Mouse (Mus musculus): ENCODE measurements around the gene Slc12a6.
A peak's percentile ranks its signal among the peaks of the same experiment; 100 is the strongest.
"Not testable (repeated sequence)": the region's sequence is repeated elsewhere in the genome, so short reads cannot be mapped to it uniquely, and the experiment has no call there.

Gene Slc12a6

GRCm38 (mm10) chr2:112282846-112283245, 17.2 kb downstream of the Slc12a6 start:
- DNase-seq (ENCODE audit: low read depth, low spot score) = no peak
- H3K27me3 ChIP-seq (ENCODE audit: control insufficient read depth, insufficient read depth, low read length, poor library complexity, severe bottlenecking) = no peaks in the 10 kb centered on the region

DNA sequence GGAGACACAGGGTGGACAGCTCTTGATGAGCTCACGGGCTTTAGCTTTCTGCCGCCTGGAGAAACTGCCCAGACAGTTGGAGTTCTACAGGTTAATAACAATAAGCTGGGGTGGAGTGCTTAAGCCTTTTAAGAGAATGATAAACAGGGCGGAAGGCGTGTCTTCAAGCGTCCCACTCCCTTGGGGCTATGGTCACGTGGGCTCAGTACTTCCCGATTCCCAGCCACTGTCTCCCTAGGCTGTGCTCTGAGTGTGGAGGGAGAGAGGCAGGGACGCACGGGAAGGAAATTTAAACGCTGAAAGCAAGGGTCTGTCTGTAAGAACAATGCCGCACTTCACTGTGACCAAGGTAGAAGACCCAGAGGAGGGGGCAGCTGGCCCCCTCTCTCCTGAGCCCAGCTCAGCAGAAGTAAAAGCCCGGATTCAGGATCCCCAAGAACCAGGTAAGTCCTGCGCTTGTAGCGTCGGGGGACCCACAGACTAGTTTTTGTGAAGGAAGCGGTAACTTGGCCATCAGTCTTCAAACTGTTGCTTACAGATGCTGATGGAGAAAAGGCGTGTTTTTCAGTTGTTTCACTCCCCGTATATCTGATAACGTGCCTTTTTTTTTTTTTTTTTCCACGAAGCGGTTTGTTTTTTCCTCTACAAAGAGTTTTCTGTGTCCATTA, 18.9 kb downstream of the Slc12a6 start:
- H3K36me3 ChIP-seq (ENCODE audit: control insufficient read depth, insufficient read depth, low read length, poor library complexity, severe bottlenecking) = no peaks in the 10 kb centered on the region
- H3K27me3 ChIP-seq (ENCODE audit: control insufficient read depth, insufficient read depth, low read length, poor library complexity, severe bottlenecking) = no peaks in the 10 kb centered on the region
- DNase-seq (ENCODE audit: low read depth, low spot score) = peak; percentile 27

More at GRCm38 (mm10) chr2:112282846-112283245, 17.2 kb downstream of the Slc12a6 start:
- H3K36me3 ChIP-seq (ENCODE audit: control insufficient read depth, insufficient read depth, low read length, poor library complexity, severe bottlenecking) = no peaks in the 10 kb centered on the region

GRCm38 (mm10) chr2:112285031-112285390, 19.4 kb downstream of the Slc12a6 start:
- DNase-seq (ENCODE audit: low read depth, low spot score) = no peak
- no peaks in the 10 kb centered on the region for H3K27me3 ChIP-seq (ENCODE audit: control insufficient read depth, insufficient read depth, low read length, poor library complexity, severe bottlenecking)
- no peaks in the 10 kb centered on the region for H3K36me3 ChIP-seq (ENCODE audit: control insufficient read depth, insufficient read depth, low read length, poor library complexity, severe bottlenecking)

- not testable (repeated sequence) for DNase-seq (ENCODE audit: low read depth, low spot score); H3K36me3 ChIP-seq (ENCODE audit: control insufficient read depth, insufficient read depth, low read length, poor library complexity, severe bottlenecking); H3K27me3 ChIP-seq (ENCODE audit: control insufficient read depth, insufficient read depth, low read length, poor library complexity, severe bottlenecking)
These were observed 20.4 kb downstream of the Slc12a6 start for GRCm38 (mm10) chr2:112286062-112286461.

DNA sequence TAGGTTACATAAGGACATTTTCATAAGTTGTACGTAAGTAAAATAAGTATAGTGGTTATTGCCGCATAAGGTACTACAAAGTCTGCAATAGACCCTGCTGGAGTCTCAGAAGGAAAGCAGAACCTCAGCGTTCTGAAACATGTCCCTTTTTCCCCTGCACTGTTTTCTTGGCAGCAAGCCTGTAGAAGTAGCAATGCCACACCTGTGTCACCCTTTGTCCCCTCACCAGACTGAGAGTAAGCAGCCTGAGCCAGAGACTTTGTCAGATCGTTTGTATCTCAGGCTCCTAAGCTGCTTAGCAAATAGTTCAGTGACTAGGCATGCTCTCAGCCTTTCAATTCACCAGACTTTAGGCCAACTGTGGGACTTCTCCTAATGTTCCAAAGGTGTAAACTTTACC, 21.4 kb downstream of the Slc12a6 start:
- Histone ChIP-seq H3K27me3 (ENCODE audit: control insufficient read depth, insufficient read depth, low read length, poor library complexity, severe bottlenecking) (no peaks in the 10 kb centered on the region), H3K36me3 (ENCODE audit: control insufficient read depth, insufficient read depth, low read length, poor library complexity, severe bottlenecking) (no peaks in the 10 kb centered on the region)
- no peak for DNase-seq (ENCODE audit: low read depth, low spot score)

DNA sequence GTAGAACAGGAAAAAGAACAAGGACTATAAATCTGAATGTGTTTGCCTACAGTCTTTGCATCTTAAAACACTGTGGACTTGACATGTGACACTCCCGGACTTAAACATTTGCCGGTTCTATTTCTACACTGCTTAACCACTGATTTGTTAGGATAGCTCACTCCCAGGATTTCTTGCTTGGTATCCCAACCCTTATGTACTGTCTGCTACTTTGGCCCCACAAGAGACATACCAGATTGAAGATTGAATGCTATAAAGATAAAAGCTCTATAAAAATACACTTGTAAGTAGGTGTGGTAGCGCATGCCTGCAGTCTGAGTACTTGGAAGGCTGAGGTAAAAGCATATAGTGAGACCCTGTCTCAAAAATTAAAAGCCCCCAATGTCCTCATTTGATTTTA, 23.9 kb downstream of the Slc12a6 start:
- 0 out of 2 replicates have a peak, but pooled peaks cover 1% of the 10 kb centered on the region for H3K36me3 ChIP-seq (ENCODE audit: control insufficient read depth, insufficient read depth, low read length, poor library complexity, severe bottlenecking)
- H3K27me3 ChIP-seq (ENCODE audit: control insufficient read depth, insufficient read depth, low read length, poor library complexity, severe bottlenecking) = no peaks in the 10 kb centered on the region
- no peak for DNase-seq (ENCODE audit: low read depth, low spot score)

DNA sequence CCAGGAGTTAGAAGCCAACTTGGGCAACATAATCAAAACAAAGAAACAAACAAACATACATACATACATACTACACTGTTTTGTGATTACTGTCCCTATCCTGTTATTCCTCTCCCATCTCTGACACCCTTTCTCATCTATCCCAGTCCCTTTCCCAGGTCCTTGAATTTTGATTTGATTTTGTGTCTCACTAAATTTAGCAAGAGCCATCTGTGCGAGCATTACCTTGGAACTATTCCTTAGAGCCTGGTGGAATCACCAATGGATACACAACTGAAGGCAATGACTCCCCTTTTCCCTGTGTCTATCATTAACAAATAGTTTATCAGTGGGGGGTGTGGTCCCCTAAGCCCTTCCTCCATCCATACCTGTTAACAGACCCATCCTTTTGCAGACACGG, 27.2 kb downstream of the Slc12a6 start:
- no peak for DNase-seq (ENCODE audit: low read depth, low spot score)

DNA sequence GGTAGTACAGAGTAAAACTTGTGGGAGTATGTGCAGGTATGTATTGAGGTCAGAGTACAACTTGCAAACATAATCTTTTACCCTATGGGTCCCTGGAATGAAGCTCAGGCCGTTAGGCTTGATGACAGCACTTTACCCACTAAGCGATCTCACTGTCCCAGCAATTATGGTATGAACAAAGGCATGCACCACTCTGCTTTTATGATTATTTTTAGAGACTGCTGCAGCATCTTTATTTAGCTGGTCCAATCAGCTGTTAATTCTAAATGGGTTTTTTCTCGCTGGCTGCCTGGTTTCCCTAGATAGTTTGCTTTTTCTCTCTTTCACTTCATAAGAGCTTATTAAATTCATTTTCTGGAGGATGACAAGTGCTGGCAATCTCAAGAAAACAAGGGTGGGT, 30.6 kb downstream of the Slc12a6 start:
- Histone ChIP-seq H3K36me3 (ENCODE audit: control insufficient read depth, insufficient read depth, low read length, poor library complexity, severe bottlenecking) (peaks cover 5% of the 10 kb centered on the region; the same call in 1 of the 2 replicates), H3K27me3 (ENCODE audit: control insufficient read depth, insufficient read depth, low read length, poor library complexity, severe bottlenecking) (no peaks in the 10 kb centered on the region)
- no peak for DNase-seq (ENCODE audit: low read depth, low spot score)

More for the DNA sequence above, 27.2 kb downstream of the Slc12a6 start:
- Histone ChIP-seq H3K27me3 (ENCODE audit: control insufficient read depth, insufficient read depth, low read length, poor library complexity, severe bottlenecking) (no peaks in the 10 kb centered on the region), H3K36me3 (ENCODE audit: control insufficient read depth, insufficient read depth, low read length, poor library complexity, severe bottlenecking) (peaks cover 5% of the 10 kb centered on the region; the same call in 1 of the 2 replicates)

- Histone ChIP-seq H3K36me3 (ENCODE audit: control insufficient read depth, insufficient read depth, low read length, poor library complexity, severe bottlenecking) (peaks cover 5% of the 10 kb centered on the region; the same call in 1 of the 2 replicates), H3K27me3 (ENCODE audit: control insufficient read depth, insufficient read depth, low read length, poor library complexity, severe bottlenecking) (no peaks in the 10 kb centered on the region)
- DNase-seq (ENCODE audit: low read depth, low spot score) = no peak
These were observed 32.6 kb downstream of the Slc12a6 start for GRCm38 (mm10) chr2:112298221-112298620.

DNA sequence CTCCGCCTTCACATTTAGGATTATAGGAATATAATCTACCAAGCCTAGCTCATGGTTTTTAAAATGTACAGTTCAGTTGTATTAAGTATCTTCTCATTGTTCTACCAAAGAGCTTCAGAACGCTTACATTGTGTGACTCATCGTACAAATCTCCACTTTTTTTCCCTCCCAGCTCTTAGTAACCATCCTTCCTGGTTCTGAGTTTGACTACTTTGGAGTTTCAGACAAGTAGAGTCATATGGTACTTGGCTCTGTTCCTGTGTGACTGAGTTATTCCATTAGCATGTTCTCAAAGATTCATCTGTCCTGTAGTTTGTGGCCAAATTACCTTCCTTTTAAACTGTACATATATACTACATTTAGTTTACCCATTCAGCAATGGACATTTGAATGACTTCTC, 43.0 kb downstream of the Slc12a6 start:
- no peak for DNase-seq (ENCODE audit: low read depth, low spot score)
- Histone ChIP-seq H3K27me3 (ENCODE audit: control insufficient read depth, insufficient read depth, low read length, poor library complexity, severe bottlenecking) (no peaks in the 10 kb centered on the region), H3K36me3 (ENCODE audit: control insufficient read depth, insufficient read depth, low read length, poor library complexity, severe bottlenecking) (0 out of 2 replicates have a peak, but pooled peaks cover 3% of the 10 kb centered on the region)

GRCm38 (mm10) chr2:112309161-112309600, 43.6 kb downstream of the Slc12a6 start:
- DNase-seq (ENCODE audit: low read depth, low spot score) = no peak
- Histone ChIP-seq H3K36me3 (ENCODE audit: control insufficient read depth, insufficient read depth, low read length, poor library complexity, severe bottlenecking) (0 out of 2 replicates have a peak, but pooled peaks cover 3% of the 10 kb centered on the region), H3K27me3 (ENCODE audit: control insufficient read depth, insufficient read depth, low read length, poor library complexity, severe bottlenecking) (no peaks in the 10 kb centered on the region)

DNA sequence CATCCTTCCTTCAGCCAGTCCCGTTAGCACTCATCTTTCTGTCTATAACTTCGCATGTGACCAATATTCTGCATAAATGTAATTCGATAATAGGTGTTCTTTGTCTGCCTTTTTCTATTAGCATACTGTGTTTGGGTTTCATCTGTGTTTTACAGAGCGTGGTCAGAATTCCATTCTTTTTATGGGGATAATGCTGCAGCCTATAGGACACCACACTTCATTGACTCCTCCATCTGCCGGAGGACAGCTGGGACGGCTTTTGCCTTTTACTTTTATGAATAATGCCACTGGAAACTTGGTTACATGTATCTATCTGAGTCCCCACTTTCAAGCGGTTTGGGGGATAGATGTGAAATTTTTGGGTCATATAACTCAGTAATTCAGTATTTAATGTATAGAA, 50.0 kb downstream of the Slc12a6 start:
- no peaks in the 10 kb centered on the region for H3K27me3 ChIP-seq (ENCODE audit: control insufficient read depth, insufficient read depth, low read length, poor library complexity, severe bottlenecking)
- no peak for DNase-seq (ENCODE audit: low read depth, low spot score)
- peaks cover 3% of the 10 kb centered on the region; the same call in 1 of the 2 replicates for H3K36me3 ChIP-seq (ENCODE audit: control insufficient read depth, insufficient read depth, low read length, poor library complexity, severe bottlenecking)

DNA sequence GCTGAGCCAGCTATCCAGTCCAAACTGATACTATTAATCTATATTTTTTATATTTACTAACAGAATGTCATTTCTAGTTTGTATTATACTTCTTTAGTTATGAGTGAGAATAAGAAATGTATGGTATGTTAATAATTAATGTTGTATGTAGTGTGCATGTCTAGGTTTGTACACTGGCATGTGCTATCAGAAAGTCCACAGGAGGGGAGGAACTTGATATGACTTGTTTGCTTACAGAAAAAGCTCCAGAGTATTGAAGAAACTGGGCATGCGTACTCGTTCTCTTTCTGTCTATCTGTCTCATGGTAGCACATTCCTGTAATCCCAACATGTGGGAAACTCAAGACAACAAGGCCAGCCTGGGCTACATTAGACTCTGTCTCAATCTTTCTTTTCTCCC, 52.6 kb downstream of the Slc12a6 start:
- no peak for DNase-seq (ENCODE audit: low read depth, low spot score)
- Histone ChIP-seq H3K36me3 (ENCODE audit: control insufficient read depth, insufficient read depth, low read length, poor library complexity, severe bottlenecking) (peaks cover 3% of the 10 kb centered on the region; the same call in 1 of the 2 replicates), H3K27me3 (ENCODE audit: control insufficient read depth, insufficient read depth, low read length, poor library complexity, severe bottlenecking) (no peaks in the 10 kb centered on the region)

DNA sequence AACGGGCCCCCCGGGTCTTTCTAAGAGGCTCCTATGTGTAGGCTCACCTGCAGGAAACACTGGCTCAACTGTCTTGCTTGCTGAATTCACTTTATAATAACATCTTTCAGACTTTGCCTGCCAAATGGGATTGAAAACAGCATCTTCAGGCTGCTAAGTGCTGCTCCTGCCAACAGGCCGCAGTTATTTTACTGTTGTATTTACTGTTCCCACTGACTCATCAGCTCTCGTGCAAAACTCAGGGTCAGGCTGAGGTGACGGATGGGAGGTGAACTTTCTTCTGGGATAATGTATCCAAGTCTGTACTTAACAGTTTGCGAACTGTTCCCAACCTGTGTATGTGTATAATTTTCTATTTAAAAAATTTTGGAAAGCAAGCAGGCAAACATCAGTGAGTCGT, 53.3 kb downstream of the Slc12a6 start:
- peaks cover 3% of the 10 kb centered on the region; the same call in 1 of the 2 replicates for H3K36me3 ChIP-seq (ENCODE audit: control insufficient read depth, insufficient read depth, low read length, poor library complexity, severe bottlenecking)
- no peak for DNase-seq (ENCODE audit: low read depth, low spot score)

DNA sequence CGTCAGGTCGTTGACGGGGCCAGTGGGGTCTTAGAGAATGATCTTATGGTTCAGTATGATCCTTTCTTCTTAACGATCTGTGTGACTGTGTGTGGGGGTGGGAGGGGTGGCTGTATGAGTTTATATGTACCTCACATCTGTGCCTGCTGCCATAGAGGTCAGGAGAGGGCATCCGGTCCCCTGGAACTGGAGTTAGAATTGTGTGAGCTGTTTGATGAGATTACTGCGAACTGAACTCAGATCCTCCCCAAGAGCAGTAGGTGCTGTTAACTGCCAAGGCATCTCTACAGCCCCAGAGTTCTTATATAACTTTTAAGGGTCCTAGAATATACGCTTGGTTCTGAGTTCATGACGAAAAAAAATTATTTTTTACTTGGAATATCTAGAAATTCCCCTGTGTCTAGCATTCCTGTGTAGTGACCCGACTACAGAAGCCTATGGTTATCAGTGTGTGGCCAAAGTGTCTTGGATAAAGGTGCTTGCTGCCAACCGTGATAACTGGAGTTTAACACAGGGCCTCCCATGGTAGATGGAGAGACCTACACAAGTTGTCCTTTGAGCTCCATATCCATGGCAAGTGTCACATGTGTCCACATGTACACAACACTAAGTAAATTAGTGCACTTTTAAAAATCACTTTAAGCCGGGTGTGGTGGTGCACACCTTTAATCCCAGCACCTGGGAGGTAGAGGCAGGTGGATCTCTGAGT, 62.6 kb downstream of the Slc12a6 start:
- peaks cover 4% of the 10 kb centered on the region; the same call in 1 of the 2 replicates for H3K36me3 ChIP-seq (ENCODE audit: control insufficient read depth, insufficient read depth, low read length, poor library complexity, severe bottlenecking)
- DNase-seq (ENCODE audit: low read depth, low spot score) = no peak
- no peaks in the 10 kb centered on the region for H3K27me3 ChIP-seq (ENCODE audit: control insufficient read depth, insufficient read depth, low read length, poor library complexity, severe bottlenecking)

More for the DNA sequence above, 53.3 kb downstream of the Slc12a6 start:
- no peaks in the 10 kb centered on the region for H3K27me3 ChIP-seq (ENCODE audit: control insufficient read depth, insufficient read depth, low read length, poor library complexity, severe bottlenecking)
